Mouse (Mus musculus) adrenal gland (tissue): Measurements from ENCODE around the gene Myh7.
"Not testable (repeated sequence)": the region's sequence is repeated elsewhere in the genome, so short reads cannot be mapped to it uniquely, and the experiment has no call there.

Source experiments
- intact Hi-C: fragments of 180-260 bp; cut with DNase I; formaldehyde crosslinking; loops from one replicate; pipeline ENCODE4 v1.15.1; 2025

Gene Myh7

DNA sequence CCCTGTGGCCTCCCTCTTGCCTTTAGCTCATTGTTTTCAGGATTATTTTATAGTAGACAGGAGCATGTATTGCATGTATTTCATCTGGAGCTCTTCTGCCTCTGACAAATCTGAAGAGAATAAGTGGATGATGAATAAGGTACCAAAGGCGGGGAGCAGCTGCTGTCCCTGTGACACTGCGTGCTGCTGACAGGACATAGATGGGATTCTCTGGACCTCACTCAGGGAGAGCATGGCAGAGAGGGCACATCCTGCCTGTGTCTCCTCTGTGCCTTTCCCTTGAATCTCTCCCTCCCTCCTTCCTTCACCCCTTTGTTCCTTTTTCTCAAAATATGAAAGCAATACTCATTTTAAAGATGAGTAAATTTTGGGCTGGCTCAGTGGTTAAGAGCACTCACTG, 11.1 kb upstream of the Myh7 start:
- intact Hi-C loops: no loop called here

DNA sequence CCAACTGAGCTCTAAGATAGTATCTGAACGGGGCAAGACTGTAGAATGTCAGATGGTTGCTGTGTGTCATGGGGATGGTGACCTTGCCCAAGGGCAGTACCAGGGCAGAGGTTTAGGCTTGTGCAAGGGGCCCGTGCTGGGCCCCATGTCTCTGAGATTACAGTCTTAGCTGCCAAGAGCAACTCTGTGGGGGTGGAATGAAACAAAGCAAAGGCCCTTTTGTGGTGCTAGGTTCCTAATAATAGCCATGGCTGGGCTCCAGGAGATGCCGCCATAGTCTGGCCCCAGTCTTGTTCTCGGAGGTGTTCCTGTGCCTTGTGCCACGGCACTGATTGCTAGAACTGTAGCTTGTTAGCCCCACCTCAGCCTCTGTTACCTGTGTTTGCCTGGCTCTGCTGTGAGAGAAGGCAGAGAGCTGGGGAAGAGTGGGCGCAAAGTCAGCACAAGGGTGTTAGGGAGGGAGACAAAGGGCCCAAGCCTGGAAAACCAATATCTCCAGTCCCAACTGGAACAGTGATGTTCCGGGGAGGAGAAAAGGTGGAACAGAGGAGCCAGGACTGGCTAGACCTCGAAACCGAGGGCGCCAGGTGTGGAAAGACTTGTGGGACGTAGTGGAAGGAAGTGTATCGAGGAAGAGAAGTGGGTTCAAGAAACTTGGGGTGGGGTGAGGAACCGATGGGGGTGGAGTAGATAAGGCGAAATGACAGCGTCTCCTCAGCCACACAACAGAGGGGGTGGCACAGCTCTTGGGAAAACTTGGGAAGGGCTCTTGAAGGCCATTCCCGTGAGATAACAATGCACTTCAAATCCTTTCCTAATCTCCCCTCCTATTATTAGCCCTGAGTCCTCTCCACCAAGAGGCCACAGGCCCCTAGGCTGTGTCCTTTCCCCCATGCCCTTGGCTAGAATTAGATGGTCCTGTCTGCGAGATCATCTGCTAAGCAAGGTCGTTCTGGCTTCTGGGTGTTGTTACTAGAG, 9.7 kb upstream of the Myh7 start:
- intact Hi-C loops: no loop called here

DNA sequence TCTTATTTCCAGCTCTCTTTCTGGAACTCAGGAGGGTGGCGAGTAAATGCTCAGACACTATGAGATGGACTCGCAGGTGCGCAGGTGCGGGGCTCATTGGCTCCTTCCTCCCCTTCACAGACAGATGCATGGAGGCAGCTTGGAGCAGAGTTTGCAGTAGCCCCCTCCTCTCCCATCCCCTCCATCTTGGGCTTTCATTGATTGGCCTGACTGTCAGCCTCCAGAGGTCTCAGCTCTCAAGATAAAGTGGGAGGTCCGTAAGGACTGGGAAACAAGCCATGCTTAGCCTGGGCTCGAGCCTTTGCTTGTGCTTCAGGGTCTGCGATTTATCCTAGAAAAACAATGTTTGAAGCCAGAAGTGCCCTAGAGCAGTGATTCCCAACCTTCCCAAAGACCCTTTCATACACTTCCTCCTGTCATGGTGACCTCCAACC, 8.3 kb upstream of the Myh7 start:
- intact Hi-C loops: no loop called here

DNA sequence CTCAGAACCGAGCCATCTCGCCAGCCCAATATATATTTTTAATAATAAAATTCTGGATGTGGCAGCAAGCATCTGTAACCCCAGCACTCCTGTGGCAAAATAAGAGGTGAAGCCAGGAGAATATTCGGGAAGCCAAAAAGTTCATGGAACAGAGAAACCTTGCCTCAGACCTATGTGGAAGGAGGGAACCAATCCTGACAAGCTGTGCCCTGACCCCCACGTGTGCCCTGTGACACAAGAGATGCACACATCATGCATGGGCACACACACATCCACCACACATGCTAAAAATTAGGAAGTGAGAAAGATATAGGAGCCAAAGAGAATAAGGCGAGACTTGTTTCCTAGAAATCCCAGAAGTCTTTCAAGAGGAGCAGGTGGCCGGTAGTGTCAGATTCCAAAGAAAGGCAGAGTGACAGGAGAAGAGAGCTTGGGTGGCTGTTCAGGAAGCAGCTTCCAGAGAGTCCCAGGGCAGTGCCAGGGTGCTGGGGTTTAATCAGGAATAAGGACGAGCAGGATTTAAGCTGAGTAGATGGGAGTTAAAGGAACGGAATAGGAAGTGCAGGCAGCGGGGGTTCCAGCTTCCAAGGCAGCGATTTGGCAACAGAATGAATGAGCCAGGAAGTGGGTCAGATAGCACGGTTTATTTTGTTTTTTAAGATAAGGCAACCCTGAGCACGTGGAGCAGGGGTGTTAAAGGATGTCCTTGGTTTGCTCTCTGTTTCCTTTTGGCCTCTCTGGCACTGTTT, 7.7 kb upstream of the Myh7 start:
- intact Hi-C loops: no loop called here

DNA sequence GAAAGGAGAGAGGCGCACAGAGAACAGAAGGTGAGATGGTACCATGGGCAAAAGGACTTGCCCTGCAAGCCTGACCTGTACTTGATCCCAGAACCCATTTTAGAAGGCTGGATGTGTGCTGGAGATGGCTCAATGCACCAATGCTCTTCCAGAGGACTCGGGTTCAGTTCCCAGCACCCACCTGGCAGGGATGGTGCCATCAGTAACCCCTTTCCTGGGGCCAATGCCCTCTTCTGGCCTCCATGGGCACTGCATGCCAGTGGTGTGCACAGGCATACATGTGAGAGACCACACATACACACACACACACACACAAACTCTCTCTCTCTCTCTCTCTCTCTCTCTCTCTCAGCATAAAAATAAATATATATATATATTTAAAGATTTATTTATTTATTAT, 7.0 kb upstream of the Myh7 start:
- intact Hi-C loops: no loop called here

DNA sequence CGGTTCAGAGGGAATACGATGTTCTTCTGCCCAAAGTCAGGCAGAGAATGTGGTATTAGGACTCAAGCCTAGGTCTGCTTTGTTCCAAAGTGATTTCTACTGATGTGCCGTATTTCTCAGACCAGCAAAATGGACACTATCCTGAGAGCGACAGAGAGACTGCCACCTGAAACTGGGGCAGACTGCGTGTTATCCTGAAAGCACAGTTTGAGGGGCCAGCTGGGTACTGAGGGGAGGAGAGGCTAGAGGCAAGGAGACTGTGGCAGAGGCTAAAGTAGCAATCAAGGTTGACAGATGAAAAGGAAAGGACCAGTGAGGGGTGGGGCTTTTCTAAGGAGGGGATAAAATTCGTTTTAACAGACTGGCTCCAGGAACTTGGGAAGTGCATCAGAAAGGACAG, 6.4 kb upstream of the Myh7 start:
- intact Hi-C loops: no loop called here

DNA sequence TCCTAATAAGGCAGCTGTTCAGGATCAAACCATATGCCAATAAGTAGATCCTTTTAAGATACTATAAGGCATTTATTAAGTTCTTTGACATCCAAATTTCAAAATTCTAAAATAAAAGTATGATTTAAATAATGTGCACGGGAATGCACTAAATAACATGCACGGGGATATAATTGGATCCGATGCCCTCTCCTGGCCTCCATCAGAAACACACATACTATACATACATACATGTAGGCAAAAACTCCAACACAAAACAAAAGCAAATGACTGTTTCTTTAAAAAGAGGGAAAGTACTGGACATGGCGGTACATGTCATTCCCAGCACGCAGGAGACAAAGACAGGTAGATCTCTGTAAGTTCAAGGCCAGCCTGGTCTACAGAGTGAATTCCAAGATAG, 5.4 kb upstream of the Myh7 start:
- intact Hi-C loops: not testable (repeated sequence)

DNA sequence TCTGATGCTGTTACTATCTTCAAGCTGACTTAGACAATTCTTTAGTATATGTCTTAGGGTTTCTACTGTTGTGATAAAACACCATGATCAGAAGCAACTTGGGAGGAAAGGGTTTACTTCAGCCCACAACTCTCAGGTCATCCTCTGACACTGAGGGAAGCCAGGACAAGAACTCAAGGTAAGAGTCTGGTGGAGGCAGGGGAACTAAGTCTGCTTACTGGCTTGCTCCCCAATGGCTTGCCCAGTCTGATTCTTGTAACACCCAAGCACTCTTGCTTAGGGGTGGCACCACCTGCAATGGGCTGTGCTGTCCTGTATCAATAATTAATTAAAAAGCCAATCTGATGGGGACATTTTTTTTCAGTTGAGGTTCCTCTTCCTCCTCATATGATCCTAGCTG, 4.3 kb upstream of the Myh7 start:
- intact Hi-C loops: no loop called here

DNA sequence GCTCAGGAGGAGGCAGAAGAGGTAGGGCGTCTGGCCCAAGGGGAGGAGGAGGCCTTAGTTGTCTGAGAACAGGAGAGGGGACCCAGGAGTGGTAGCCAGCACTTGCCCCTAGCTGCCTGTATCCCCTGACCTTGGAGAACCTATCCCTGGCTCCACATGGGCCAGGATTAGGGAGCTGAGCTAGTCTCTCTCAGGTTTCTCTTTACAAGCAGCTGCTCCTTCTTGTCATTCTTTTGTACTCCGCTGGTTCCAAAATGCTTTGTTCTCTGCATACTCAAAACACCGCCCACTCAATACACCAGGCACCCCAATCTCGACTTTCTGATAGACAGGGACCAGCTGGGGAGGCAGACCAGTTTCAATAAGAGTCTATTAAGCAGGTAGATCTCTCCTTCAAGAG, 2.9 kb upstream of the Myh7 start:
- intact Hi-C loops: no loop called here

DNA sequence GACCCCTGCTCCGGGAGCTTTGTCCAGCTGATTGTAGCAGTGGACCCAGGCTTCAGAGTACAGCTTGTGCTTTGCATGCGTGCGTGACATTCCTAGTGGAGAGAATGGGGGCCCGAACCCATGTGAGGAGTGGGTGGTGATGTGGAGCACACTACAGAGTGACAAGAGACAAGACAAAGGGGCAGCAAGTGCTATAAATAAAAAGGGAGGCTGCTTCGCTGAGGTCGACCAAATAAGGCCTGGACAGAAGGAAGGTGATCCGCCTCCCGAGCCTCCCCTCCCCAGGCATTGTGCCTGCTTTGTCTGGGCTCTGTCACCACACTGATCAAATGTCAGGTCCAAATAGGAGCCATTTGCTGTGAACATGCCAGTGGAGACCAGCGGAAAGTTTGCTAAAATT, 2.4 kb upstream of the Myh7 start:
- intact Hi-C loops: no loop called here

DNA sequence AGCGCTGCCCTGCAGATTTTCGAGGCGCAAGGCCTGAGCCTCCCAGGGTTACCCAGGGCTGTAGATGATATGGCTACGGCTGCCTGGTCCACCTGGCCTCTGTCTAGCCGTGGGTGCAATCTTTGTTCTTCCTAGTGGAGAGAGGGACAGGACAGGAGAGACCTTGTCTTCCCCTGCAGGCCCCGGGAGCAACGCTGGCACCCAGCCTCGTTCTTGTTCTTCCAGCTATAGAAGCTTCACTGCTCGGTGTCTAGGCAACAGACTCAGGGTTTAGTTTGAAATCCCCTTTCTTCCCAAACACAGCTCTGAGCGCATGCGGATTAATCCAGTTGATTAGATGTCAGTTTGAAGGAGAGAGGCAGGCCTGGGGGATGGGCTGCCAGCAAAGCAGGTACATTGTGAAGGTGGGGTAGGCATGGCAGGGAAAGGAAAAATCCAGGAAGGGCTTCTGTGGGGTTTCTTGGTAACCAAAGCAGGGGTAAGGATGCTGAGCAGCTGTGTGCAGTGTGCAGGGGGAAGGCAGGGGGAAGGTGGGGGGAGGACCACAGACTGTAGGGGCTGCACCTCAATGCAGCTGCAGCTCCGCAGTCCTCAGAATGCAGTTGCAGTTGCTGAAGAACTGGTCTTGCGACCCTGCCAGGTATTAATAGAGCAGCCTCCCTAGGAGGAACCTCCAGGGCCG, 1.2 kb upstream of the Myh7 start:
- intact Hi-C loops: no loop called here

DNA sequence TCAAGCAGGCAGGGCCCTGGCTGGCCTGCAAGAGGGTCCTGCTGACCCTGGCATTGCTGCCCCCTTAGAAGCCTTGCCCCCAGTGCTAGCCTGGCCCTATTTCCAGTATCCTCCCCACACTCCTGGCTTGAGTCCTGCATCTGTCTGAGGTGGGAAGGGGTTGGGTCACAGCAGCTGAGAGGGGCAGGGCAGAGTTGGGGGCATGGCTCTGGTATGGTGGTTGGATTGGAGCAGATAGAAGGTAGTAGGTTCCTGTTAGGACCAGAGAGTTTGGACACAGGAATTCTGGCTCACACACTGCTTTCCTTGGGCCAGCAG, 402 bp upstream of the Myh7 start:
- intact Hi-C loops: no loop called here

DNA sequence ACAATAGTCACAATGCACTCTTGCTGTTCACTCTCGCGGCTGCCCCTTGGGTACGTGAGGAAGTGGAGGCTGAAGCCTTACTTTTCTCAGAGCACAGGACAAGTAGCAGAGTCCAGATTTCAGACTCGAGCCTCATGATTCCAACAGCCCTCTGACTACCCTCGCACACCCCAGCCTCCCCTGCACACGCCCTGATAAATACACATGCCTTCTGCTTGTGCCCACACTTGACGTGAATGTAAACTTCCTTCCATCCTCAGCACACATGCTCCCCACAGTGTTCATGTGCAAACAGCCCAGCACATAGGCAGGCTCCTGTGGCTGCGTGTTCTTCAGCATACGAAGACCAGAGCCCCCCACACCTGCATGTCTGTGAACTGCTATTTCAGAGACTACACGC, 790 bp downstream of the Myh7 start:
- intact Hi-C loops: no loop called here

DNA sequence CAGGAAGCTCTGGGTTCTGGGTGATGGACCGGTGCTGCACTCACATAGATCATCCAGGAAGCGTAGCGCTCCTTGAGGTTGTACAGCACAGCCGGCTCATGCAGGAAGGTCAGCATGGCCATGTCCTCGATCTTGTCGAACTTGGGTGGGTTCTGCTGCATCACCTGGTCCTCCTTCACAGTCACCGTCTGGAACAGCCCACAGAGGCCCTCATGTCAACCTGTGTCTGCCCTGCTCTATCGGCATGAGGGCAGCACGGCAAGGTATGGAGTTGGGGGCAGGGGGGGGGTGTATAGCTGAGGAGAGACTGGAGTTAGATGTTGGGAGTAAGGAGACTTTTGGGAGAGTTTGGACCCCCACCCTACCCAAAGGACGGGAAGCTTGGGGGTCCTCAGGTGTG, 2.2 kb downstream of the Myh7 start:
- intact Hi-C loops: no loop called here

DNA sequence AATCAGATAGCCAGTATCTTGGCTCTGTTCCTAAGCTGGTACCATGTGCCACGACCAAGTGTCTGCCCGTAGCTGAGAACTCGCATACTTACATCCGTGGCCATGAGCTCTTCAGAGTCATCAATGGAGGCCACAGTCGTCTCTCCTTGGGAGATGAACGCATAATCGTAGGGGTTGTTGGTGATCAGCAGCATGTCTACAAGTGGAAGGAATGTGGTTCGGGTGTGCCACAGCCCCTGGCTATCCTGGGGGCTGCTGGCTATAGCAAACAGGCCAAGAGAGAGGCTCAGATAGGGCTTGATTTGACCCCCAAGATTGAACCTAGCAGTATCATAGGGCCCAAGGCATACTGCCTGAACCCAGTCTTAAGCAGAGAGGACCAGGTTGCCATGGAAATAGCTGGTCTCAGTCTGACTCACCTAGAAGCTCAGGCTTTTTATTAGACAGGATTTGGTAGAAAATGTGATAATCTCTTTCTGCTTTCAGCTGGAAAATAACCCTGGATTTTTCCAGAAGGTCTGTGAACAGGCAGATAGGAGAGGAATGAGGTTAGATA, 4.5 kb downstream of the Myh7 start:
- intact Hi-C loops: no loop called here

DNA sequence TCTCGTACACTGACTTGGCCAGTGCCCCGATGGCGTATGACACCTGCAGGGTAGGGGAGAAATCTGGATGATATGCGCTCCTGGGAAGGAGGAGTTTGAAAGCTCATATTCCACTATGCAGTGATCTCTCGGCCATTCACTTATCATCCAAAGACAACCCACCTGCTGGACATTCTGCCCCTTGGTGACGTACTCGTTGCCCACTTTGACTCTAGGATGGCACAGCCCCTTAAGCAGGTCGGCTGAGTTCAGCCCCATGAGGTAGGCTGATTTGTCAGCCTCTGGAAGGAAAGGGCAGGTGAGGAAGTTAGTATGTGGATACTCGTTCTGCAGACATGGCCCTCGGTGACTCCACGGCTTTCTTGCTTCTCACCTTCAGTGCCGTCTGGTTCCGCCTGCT, 5.5 kb downstream of the Myh7 start:
- intact Hi-C loops: no loop called here

DNA sequence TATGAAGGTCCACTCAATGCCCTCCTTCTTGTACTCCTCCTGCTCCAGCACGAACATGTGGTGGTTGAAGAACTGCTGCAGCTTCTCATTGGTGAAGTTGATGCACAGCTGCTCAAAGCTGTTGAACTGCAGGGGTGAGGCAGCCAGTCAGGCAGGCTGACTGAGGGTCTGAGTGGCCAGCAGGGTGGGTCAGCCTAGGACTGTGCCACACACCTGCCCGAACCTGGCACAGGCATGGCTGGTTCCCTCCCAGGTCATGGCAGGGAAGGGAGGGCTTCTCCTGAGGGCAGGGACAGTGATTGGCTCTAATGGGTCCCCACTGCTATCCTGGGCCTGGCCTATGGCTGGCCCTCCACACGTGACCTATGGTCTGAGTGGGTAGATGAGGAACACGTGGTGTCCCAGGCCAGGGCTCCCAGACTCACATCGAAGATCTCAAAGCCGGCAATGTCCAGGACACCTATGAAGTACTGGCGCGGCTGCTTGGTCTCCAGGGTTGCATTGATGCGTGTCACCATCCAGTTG, 6.0 kb downstream of the Myh7 start:
- intact Hi-C loops: not testable (repeated sequence)

DNA sequence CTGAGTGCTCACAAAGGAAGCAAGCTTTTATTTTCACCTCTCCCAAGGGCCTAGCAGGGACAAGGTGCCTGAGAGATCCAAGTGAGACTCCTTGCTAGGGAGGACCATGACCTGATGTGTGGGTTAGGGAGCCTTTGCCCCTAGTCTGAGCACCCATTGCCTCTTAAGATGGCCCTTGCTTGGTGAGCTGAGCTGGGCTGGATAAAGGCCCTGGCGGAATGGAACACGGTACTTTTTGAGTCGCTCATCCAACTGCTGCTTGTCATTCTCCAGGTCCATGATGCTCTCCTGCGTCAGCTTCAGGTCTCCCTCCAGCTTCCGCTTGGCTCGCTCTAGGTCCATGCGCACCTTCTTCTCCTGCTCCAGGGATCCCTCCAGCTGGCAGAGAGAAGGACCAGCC, 12.5 kb downstream of the Myh7 start:
- intact Hi-C loops: no loop called here

DNA sequence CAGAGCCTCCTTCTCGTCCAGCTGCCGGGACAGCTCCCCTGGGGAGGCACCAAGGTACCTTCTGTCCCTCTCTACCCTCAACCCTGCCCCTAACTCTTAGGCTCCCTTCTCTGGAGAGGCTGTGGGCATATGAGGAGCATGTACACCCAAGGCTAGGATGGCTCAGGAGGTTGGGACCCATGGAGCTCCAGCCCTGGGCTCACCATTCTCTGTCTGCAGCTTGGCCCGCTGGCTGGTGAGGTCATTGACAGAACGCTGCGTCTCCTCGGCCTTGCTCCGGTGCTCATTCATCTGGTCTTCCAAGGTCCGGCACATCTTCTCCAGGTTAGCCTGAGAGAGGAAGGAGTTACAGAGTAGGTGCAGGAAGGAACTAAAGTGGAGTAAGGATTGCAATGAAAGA, 15.8 kb downstream of the Myh7 start:
- intact Hi-C loops: no loop called here

DNA sequence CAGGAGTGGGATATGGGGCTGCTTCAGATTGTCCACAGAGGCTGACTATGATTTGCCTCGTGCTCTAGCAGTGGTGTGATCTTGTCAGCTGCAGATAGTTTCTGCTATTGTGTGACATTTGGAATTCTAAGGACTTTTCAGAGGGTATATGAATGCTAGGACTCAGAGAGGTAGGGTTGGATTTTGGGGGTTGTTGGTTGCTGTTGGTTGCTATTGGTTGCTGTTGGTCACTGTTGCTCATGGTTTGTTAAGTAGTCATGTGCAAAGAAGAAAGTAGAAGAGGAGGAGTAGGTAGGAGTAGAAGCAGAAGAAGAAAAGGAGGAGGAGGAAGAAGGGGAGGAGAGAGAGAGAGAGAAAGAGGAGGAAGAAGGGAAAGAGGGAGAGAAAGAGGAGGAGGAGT, 17.8 kb downstream of the Myh7 start, which contains the start of gene Gm17428:
Gene Gm17428 (plus strand): TSS at position 301 of the 400 bp plus-strand sequence.
- intact Hi-C loops: no loop called here

DNA sequence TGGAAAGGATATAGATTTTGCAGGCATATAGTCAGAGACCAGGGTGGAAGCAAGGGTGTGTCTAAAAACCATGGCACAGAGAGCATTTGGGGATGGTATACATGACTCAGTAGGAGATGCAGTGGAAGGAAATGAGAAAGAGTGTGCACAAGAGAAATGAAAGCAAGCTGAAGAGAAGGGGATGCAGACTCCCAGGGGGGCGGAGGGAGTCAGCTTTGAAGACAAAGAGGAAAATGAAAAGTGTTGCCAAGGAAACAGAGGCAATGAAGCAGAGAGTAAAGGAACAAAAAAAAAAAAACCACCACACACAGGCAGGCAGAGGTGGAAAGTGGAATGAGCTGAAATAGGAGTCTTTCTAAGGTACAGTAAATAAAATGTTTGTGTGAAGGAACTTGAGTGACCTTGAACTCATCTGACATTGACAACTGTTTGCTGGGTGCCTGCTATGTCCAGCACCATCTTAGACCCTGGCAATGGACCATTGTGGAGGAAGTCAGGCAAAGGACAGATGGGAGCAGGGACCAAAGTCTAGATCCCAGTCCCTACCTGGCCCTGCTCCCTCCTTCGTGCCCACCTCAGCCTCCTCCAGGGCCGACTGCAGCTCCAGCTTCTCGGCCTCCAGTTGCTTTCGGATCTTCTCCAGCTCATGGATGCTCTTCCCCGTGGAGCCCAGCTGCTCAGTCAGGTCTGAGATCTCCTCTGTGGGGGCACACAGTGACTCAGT, 20.2 kb downstream of the Myh7 start:
- intact Hi-C loops: no loop called here
